Mouse (Mus musculus) layer of hippocampus, postnatal 14 days (tissue): ENCODE data around the gene Cldn34c2. TPM values are rescaled to one million over a fixed set of nuclear protein-coding genes. Genes with fewer than 3 reads are reported as not detected.
"Not testable (repeated sequence)": the region's sequence is repeated elsewhere in the genome, so short reads cannot be mapped to it uniquely, and the experiment has no call there.

Source experiments
- DNase-seq, 2 experiments: peaks; one replicate each; pipeline ENCODE4 v3.0.0; 2021 to 2022; ENCODE audit warnings: low spot score in 2 of 2, mixed read lengths in 1 of 2
- long read RNA-seq, 2 experiments: library from polyadenylated mRNA; stranded (forward); transcript quantifications; one replicate each; pipeline ENCODE4 v2.0.0; 2021
- total RNA-seq, 2 experiments: library from RNA; stranded (reverse); gene quantifications; 2 replicates each; pipeline ENCODE4 v1.2.3; 2021

Cldn34c2 gene
- 1 to 10 TPM in 1 of 2 experiments, not detected in 1; 2.3 TPM for total RNA-seq
- long read RNA-seq, experiment 1 = 0 reads
- long read RNA-seq, experiment 2 = 0 reads

DNA sequence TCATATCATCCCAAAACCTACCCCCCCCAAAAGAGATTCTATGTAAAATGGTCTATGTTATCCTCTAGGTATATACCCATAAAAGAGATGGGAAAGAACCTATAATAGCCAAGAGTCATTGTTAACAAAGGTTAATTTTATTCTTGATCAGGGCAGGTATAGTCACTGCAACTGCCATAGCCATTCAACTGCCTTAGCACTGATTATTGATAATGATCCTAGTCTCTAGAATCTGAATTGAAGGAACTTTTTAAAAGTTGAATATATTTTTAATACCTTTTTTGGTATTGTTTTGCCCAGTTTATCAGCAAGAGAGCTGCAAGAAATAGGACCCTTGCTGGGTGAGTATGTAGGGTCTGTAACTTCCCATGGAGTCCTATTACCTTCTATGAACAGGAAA, at the start of gene Cldn34c2:
Gene Cldn34c2 (plus strand): TSS at position 301 of the 400 bp plus-strand sequence.
- not testable (repeated sequence) for DNase-seq

DNA sequence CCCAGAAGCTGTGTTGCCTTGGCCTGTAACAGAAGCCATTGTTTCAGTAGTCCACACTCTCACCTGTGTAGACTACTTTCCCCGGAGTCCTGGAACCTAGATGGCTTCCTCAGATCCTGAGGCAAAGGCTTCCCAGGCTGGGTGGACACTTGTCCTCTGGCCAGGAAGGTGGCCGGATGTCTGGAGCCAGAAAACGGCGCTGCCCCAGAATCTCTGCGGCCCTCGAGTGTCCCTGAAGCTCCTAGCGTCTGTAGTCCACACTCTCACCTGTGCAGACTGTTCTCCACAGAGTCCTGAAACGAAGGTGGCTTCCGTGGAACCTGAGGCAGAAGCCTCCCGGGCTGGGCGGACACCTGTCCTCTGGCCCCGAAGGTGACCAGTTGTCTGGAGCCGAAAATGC, 30.1 kb upstream of the Cldn34c2 start:
- DNase-seq = not testable (repeated sequence)

DNA sequence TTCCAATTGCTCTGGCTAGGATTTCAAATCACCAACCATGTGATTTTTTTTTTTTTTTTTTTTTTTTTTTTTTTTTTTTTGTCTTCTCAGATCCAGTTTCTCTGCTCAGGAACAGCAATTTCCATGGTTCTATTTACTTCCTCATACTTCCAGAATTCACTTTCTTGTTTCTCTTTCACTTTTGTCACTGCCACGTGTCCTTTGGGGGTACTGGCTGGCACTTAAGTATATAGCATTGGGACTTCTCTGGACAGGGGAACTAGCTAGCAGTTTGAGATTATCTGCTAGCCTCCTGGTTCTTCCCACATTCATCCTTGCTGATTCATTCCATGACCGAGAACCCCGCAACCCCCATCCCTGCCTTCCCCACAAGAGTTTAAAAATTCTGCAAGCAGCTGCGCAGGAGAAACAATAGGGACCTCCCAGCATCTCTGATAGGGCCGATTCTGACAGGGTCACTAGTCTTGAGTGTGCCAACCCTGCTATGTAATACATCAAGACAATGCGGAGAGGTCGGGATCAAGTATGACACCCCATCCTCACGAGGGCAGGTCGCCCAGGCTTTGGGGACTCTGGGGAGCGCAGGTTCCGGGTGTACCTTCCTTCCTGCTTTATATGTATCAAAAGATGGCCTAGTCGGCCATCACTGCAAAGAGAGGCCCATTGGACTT, 30.8 kb downstream of the Cldn34c2 start:
- peak in 1 of 2 experiments; percentile 0 for DNase-seq

Other genes starting within 250 kb of the Cldn34c2 start
- not detected for gene Gm17467, start 123.1 kb downstream of the Cldn34c2 start, total RNA-seq
- gene Cldn34c3, start 212.0 kb downstream of the Cldn34c2 start, total RNA-seq = not detected